In the genomic region with DNA sequence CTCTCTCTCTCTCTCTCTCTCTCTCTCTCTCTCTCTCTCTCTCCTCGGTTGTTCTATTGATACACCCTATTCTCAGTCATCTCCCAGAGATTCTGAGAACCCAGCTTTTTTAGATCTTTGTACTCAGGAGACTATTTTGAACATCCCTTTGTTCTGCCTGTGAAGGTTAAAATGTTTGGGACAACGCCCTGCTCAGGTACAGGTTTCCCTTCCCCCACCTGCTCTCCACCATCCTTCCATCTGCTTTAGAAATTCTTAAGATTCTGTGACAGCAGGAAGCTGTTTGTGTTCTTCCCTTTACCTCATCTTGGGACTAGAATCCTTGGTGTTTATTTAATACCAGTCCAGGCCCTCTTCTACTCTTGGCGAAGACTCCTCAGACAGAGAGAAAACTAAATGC, we compare ENCODE assay signal across 22 mouse cellular contexts.
A peak's percentile ranks its signal among the peaks of the same experiment; 100 is the strongest.
DNase-seq lines count a peak whose midpoint lies in the region; ATAC-seq lines count a peak whose summit lies in the region.
"Had no signal": no experiment of that assay in that cellular context is flagged by ENCODE, and none has a peak within 500 bp of the region (broad histone marks: within the 10 kb centered on the region; RNA-seq: fewer than 3 reads in every experiment).

No protein-coding gene starts in this region.

- H3K4me3 ChIP-seq in hindbrain, embryonic 13.5 days, result no peak overlapping the region
- H3K4me3 ChIP-seq in hindbrain, embryonic 10.5 days, result no peak overlapping the region
- H3K4me3 ChIP-seq in neural tube, embryonic 15.5 days (replicated peaks), result no peak overlapping the region
- H3K4me3 ChIP-seq in limb, embryonic 12.5 days (replicated peaks), result no peak overlapping the region
- H3K4me3 ChIP-seq in forebrain, embryonic 13.5 days, result no peak overlapping the region
- H3K4me3 ChIP-seq: embryonic facial prominence, embryonic 12.5 days; embryonic facial prominence, embryonic 15.5 days; forebrain, embryonic 15.5 days; heart, embryonic 10.5 days; heart, embryonic 13.5 days had no signal

- no peak overlapping the region for H3K9ac ChIP-seq in hindbrain, embryonic 13.5 days
- no peak overlapping the region for H3K9ac ChIP-seq in neural tube, embryonic 15.5 days (replicated peaks)
- no peak overlapping the region for H3K9ac ChIP-seq in limb, embryonic 12.5 days (replicated peaks)
- H3K9ac ChIP-seq in forebrain, embryonic 13.5 days, result no peak overlapping the region
- H3K9ac ChIP-seq: embryonic facial prominence, embryonic 12.5 days; embryonic facial prominence, embryonic 15.5 days; forebrain, embryonic 15.5 days; heart, embryonic 13.5 days; hindbrain, embryonic 14.5 days had no signal

- no peak for DNase-seq in hindbrain, embryonic 10.5 days (ENCODE audit: low spot score)
- DNase-seq in neural tube, embryonic 10.5 days (ENCODE audit: extremely low spot score, low spot score), result peak; percentile 11
- DNase-seq in R1 (ENCODE audit: low read depth, low spot score), result peak; percentile 51
- no peak for DNase-seq in right cerebral cortex, adult 2 months (ENCODE audit: low spot score in 2 of 2)
- DNase-seq: adrenal gland, adult 8-10 months; adrenal gland, postnatal 25 days; cerebellum, adult 11-12 months had no signal

- H3K4me1 ChIP-seq in hindbrain, embryonic 13.5 days (replicated peaks), result peaks cover 59% of the 10 kb centered on the region
- H3K4me1 ChIP-seq in hindbrain, embryonic 10.5 days (replicated peaks), result peaks cover 44% of the 10 kb centered on the region
- peaks cover 49% of the 10 kb centered on the region for H3K4me1 ChIP-seq in neural tube, embryonic 15.5 days
- peaks cover 69% of the 10 kb centered on the region for H3K4me1 ChIP-seq in limb, embryonic 12.5 days (replicated peaks)
- peaks cover 49% of the 10 kb centered on the region for H3K4me1 ChIP-seq in forebrain, embryonic 13.5 days
- H3K4me1 ChIP-seq: heart, embryonic 10.5 days had no signal

- 73% methylated on average over 3 of the region's 3 CpGs for WGBS in hindbrain, embryonic 13.5 days
- WGBS in hindbrain, embryonic 10.5 days, result 82% methylated on average over 3 of the region's 3 CpGs
- 74% methylated on average over 3 of the region's 3 CpGs for WGBS in neural tube, embryonic 15.5 days
- 72% methylated on average over 3 of the region's 3 CpGs for WGBS in limb, embryonic 12.5 days
- WGBS in forebrain, embryonic 13.5 days, result 69% methylated on average over 3 of the region's 3 CpGs

- H3K27me3 ChIP-seq in hindbrain, embryonic 13.5 days, result 0 out of 2 replicates have a peak, but pooled peaks cover 3% of the 10 kb centered on the region
- peaks cover 8% of the 10 kb centered on the region; the same call in 1 of the 2 replicates for H3K27me3 ChIP-seq in hindbrain, embryonic 10.5 days (ENCODE audit: insufficient read depth, poor library complexity, severe bottlenecking)
- H3K27me3 ChIP-seq in neural tube, embryonic 15.5 days (replicated peaks), result no peaks in the 10 kb centered on the region; the same call in 1 of the 2 replicates
- H3K27me3 ChIP-seq in limb, embryonic 12.5 days, result no peaks in the 10 kb centered on the region
- H3K27me3 ChIP-seq in forebrain, embryonic 13.5 days, result peaks cover 41% of the 10 kb centered on the region
- H3K27me3 ChIP-seq: embryonic facial prominence, embryonic 12.5 days; Patski had no signal

- no peak for ATAC-seq in hindbrain, embryonic 13.5 days (ENCODE audit: low FRiP score)
- no peak for ATAC-seq in neural tube, embryonic 15.5 days (ENCODE audit: low FRiP score)
- ATAC-seq in limb, embryonic 12.5 days (ENCODE audit: insufficient number of reproducible peaks, insufficient read depth, low FRiP score, low TSS enrichment, low read depth), result no peak
- ATAC-seq in forebrain, embryonic 13.5 days, result no peak
- ATAC-seq: activated CD4-positive, CD25-positive, alpha-beta regulatory T cell, adult 4 months; CD4-positive, CD25-positive, alpha-beta regulatory T cell, adult 4 months; forebrain, embryonic 15.5 days; inflammation-experienced regulatory T-cells, adult 6 months; Patski had no signal

- no peaks in the 10 kb centered on the region for H3K36me3 ChIP-seq in hindbrain, embryonic 13.5 days
- no peaks in the 10 kb centered on the region for H3K36me3 ChIP-seq in hindbrain, embryonic 10.5 days
- no peaks in the 10 kb centered on the region for H3K36me3 ChIP-seq in neural tube, embryonic 15.5 days
- H3K36me3 ChIP-seq in limb, embryonic 12.5 days, result no peaks in the 10 kb centered on the region
- H3K36me3 ChIP-seq in forebrain, embryonic 13.5 days (ENCODE audit: poor library complexity, severe bottlenecking), result no peaks in the 10 kb centered on the region
- H3K36me3 ChIP-seq: embryonic facial prominence, embryonic 12.5 days; embryonic facial prominence, embryonic 15.5 days; forebrain, embryonic 15.5 days; G1E; heart, embryonic 10.5 days; heart, embryonic 13.5 days had no signal

- H3K9me3 ChIP-seq in hindbrain, embryonic 13.5 days, result no peaks in the 10 kb centered on the region
- peaks cover under 1% of the 10 kb centered on the region; the same call in 1 of the 2 replicates for H3K9me3 ChIP-seq in hindbrain, embryonic 10.5 days
- H3K9me3 ChIP-seq in neural tube, embryonic 15.5 days (replicated peaks), result no peaks in the 10 kb centered on the region
- H3K9me3 ChIP-seq in limb, embryonic 12.5 days, result 0 out of 2 replicates have a peak, but pooled peaks cover under 1% of the 10 kb centered on the region
- no peaks in the 10 kb centered on the region for H3K9me3 ChIP-seq in forebrain, embryonic 13.5 days (replicated peaks)
- H3K9me3 ChIP-seq: embryonic facial prominence, embryonic 12.5 days; embryonic facial prominence, embryonic 15.5 days; forebrain, embryonic 15.5 days; G1E; heart, embryonic 10.5 days; heart, embryonic 13.5 days had no signal

- no peak overlapping the region for H3K4me2 ChIP-seq in hindbrain, embryonic 13.5 days
- H3K4me2 ChIP-seq in neural tube, embryonic 15.5 days, result no peak overlapping the region
- no peak overlapping the region for H3K4me2 ChIP-seq in limb, embryonic 12.5 days
- H3K4me2 ChIP-seq in forebrain, embryonic 13.5 days, result no peak overlapping the region
- H3K4me2 ChIP-seq: embryonic facial prominence, embryonic 12.5 days; embryonic facial prominence, embryonic 15.5 days; forebrain, embryonic 15.5 days; heart, embryonic 13.5 days; hindbrain, embryonic 14.5 days had no signal

- H3K27ac ChIP-seq in hindbrain, embryonic 13.5 days, result peak overlapping the region; percentile 25; the same call in 1 of the 2 replicates
- H3K27ac ChIP-seq in hindbrain, embryonic 10.5 days, result no peak overlapping the region; the same call in 1 of the 2 replicates
- no peak overlapping the region for H3K27ac ChIP-seq in neural tube, embryonic 15.5 days (replicated peaks)
- 0 out of 2 replicates have a peak overlapping the region, but pooled peaks have one; percentile 2 for H3K27ac ChIP-seq in limb, embryonic 12.5 days
- no peak overlapping the region for H3K27ac ChIP-seq in forebrain, embryonic 13.5 days
- H3K27ac ChIP-seq: embryonic facial prominence, embryonic 12.5 days; embryonic facial prominence, embryonic 15.5 days; heart, embryonic 10.5 days; heart, embryonic 13.5 days had no signal

Comparison
In these comparisons a context has a peak if more than half of its experiments do, and no peak if none do; other contexts are left out.
1. H3K27ac ChIP-seq: peak in hindbrain, embryonic 13.5 days (single experiment) and limb, embryonic 12.5 days (single experiment); none in hindbrain, embryonic 10.5 days (single experiment), neural tube, embryonic 15.5 days (single experiment) and forebrain, embryonic 13.5 days (single experiment).
2. DNase-seq: peak in neural tube, embryonic 10.5 days (single experiment) and R1 (single experiment); none in hindbrain, embryonic 10.5 days (single experiment) and right cerebral cortex, adult 2 months (0 of 2).